8 mouse cellular contexts compared by ENCODE assay signal in the genomic region with DNA sequence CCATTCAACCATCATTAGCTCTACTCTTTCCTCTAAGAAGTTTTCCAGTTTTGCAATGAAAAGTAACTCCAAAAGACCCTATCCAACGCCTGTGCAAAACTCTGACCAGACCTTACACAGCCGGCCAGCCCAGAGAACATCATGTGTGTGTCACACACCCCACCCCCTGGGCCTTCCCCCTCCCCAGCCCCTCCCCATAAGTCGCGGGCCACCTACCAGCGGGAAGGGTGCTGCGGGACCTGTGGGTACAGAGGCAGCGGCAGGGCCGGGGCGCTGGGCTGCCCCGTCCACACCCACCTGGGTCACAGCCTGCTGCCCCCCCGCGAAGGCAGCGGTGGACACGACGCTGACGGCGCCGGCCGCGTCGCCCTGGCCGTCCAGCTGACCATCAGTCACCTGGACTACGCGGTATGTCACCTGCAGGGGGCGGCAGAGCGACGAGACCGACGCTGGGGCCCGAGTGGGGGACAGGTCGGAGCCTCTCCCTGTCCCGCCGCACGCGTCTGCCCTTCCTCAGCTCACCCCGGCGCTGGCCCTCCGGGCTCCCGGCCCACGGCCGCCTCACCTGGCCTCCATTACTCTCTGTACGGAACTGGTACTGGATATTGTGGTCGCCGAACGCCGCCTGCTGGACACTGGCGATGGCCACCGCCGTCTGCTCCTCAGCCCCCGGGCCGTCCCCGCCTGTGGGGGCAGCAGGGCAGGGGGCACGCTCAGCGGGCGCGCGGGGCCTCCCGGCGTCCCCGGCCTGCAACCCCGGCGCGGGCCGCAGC. TPM values are rescaled to one million over a fixed set of nuclear protein-coding genes. Genes with fewer than 3 reads are reported as not detected.
DNase-seq lines count a peak whose midpoint lies in the region; ATAC-seq lines count a peak whose summit lies in the region.

No protein-coding gene starts in this region.

- no peaks in the 10 kb centered on the region for H3K9me3 ChIP-seq in intestine, embryonic 16.5 days (ENCODE audit: control insufficient read depth, low read length)
- H3K9me3 ChIP-seq in midbrain, embryonic 10.5 days (replicated peaks): no peaks in the 10 kb centered on the region

- peaks cover 19% of the 10 kb centered on the region; the same call in 1 of the 2 replicates for H3K36me3 ChIP-seq in intestine, embryonic 16.5 days (ENCODE audit: control insufficient read depth, insufficient read depth, low read length)
- peaks cover 60% of the 10 kb centered on the region for H3K36me3 ChIP-seq in midbrain, embryonic 10.5 days

- peak overlapping the region; percentile 99 for H3K9ac ChIP-seq in intestine, embryonic 16.5 days (ENCODE audit: low read depth, low read length)

- H3K4me1 ChIP-seq in intestine, embryonic 16.5 days (ENCODE audit: control insufficient read depth, insufficient read depth, low read length): peaks cover 17% of the 10 kb centered on the region
- H3K4me1 ChIP-seq in midbrain, embryonic 10.5 days: peaks cover 26% of the 10 kb centered on the region

- H3K27me3 ChIP-seq in intestine, embryonic 16.5 days (replicated peaks; ENCODE audit: control insufficient read depth, insufficient read depth, low read length): no peaks in the 10 kb centered on the region
- H3K27me3 ChIP-seq in midbrain, embryonic 10.5 days (ENCODE audit: low read depth, poor library complexity, severe bottlenecking): no peaks in the 10 kb centered on the region

- H3K27ac ChIP-seq in intestine, embryonic 16.5 days (ENCODE audit: low read length): peak overlapping the region; percentile 98
- H3K27ac ChIP-seq in midbrain, embryonic 10.5 days (replicated peaks): peak overlapping the region; percentile 99

- peak; percentile 87 for DNase-seq in adrenal gland, adult 8-10 months
- DNase-seq in embryo, embryonic 9.5 days (ENCODE audit: extremely low spot score): peak; percentile 90
- DNase-seq in gastrocnemius, postnatal 4 days (ENCODE audit: low spot score in 2 of 2): peak; percentile 83 to 91
- DNase-seq in left cerebral cortex, postnatal 36 days (ENCODE audit: low spot score in 2 of 2): peak; percentile 85 to 86
- DNase-seq in midbrain, embryonic 10.5 days (ENCODE audit: low spot score): peak; percentile 91
- peak; percentile 55 to 68 for DNase-seq in right cerebral cortex, postnatal 36 days (ENCODE audit: low spot score in 2 of 2)
- peak; percentile 84 to 93 for DNase-seq in urinary bladder, postnatal 4 days (ENCODE audit: low spot score in 2 of 2)

- H3K4me3 ChIP-seq in intestine, embryonic 16.5 days (ENCODE audit: low read length): peak overlapping the region; percentile 93
- peak overlapping the region; percentile 86 for H3K4me3 ChIP-seq in midbrain, embryonic 10.5 days

- under 1% methylated on average over 63 of the region's 64 CpGs for WGBS in intestine, embryonic 16.5 days
- WGBS in midbrain, embryonic 10.5 days: under 1% methylated on average over 63 of the region's 64 CpGs

- H3K4me2 ChIP-seq in intestine, embryonic 16.5 days (ENCODE audit: low read depth, low read length): peak overlapping the region; percentile 88

- intact Hi-C loops in left cerebral cortex, postnatal 36 days (cut with DNase I): loop anchor here (5.0 kb wide), 2 partner anchors 97 to 142 kb away; a partner anchor contains a TSS

- ATAC-seq in intestine, embryonic 16.5 days: peak; percentile 72

RNA-seq across cellular contexts. Expression of a gene that starts 0.8 kb away (rescaled TPM):
- 100 to 1,000 TPM; 116 to 131 (median 127) TPM for total RNA-seq in adrenal gland, adult 8-10 months (2022)
- 10 to 100 TPM; 79.3 to 80.5 TPM for total RNA-seq in gastrocnemius, postnatal 4 days (2021)
- polyA plus RNA-seq in intestine, embryonic 16.5 days (2015; fragmentation: Nextera tagmentation; extraction: Ambion mirVana): 12.9 and 13.3 TPM in 2 replicates
- total RNA-seq in left cerebral cortex, postnatal 36 days (2021): 100 to 1,000 TPM; 135 to 147 TPM
- polyA plus RNA-seq in midbrain, embryonic 10.5 days (2016; fragmentation: Nextera tagmentation; extraction: Ambion mirVana): 22.6 and 23.5 TPM in 2 replicates

RNA-seq across cellular contexts. Expression of a gene that starts 11.9 kb away (rescaled TPM):
- 10 to 100 TPM in 1 of 4 experiments, 1 to 10 TPM in 1, under 1 TPM in 1, not detected in 1; 0.99 to 15.0 (median 1.0) TPM for total RNA-seq in adrenal gland, adult 8-10 months (2022)
- total RNA-seq in gastrocnemius, postnatal 4 days (2021): under 1 TPM in 1 of 2 experiments, not detected in 1; 0.78 TPM
- polyA plus RNA-seq in intestine, embryonic 16.5 days (2015; fragmentation: Nextera tagmentation; extraction: Ambion mirVana): not detected in 2 replicates
- total RNA-seq in left cerebral cortex, postnatal 36 days (2021): not detected
- polyA plus RNA-seq in midbrain, embryonic 10.5 days (2016; fragmentation: Nextera tagmentation; extraction: Ambion mirVana): not detected in 2 replicates

RNA-seq across cellular contexts. Expression of a gene that starts 17.5 kb away (rescaled TPM):
- total RNA-seq in adrenal gland, adult 8-10 months (2022): 10 to 100 TPM in 2 of 4 experiments, 1 to 10 TPM in 2; 4.1 to 36.6 (median 13.7) TPM
- under 1 TPM; 0.74 to 0.75 TPM for total RNA-seq in gastrocnemius, postnatal 4 days (2021)
- polyA plus RNA-seq in intestine, embryonic 16.5 days (2015; fragmentation: Nextera tagmentation; extraction: Ambion mirVana): 164 and 166 TPM in 2 replicates
- total RNA-seq in left cerebral cortex, postnatal 36 days (2021): 1 to 10 TPM; 7.0 to 9.8 TPM
- polyA plus RNA-seq in midbrain, embryonic 10.5 days (2016; fragmentation: Nextera tagmentation; extraction: Ambion mirVana): 22.0 and 25.3 TPM in 2 replicates

RNA-seq across cellular contexts. Expression of a gene that starts 17.8 kb away (rescaled TPM):
- 1 to 10 TPM in 2 of 4 experiments, under 1 TPM in 2; 0.38 to 2.2 (median 0.84) TPM for total RNA-seq in adrenal gland, adult 8-10 months (2022)
- under 1 TPM in 1 of 2 experiments, not detected in 1; 0.20 TPM for total RNA-seq in gastrocnemius, postnatal 4 days (2021)
- polyA plus RNA-seq in intestine, embryonic 16.5 days (2015; fragmentation: Nextera tagmentation; extraction: Ambion mirVana): 12.8 and 13.7 TPM in 2 replicates
- total RNA-seq in left cerebral cortex, postnatal 36 days (2021): not detected
- 0.71 and 0.91 TPM in 2 replicates for polyA plus RNA-seq in midbrain, embryonic 10.5 days (2016; fragmentation: Nextera tagmentation; extraction: Ambion mirVana)

RNA-seq across cellular contexts. Expression of a gene that starts 31.3 kb away (rescaled TPM):
- 1 to 10 TPM in 3 of 4 experiments, not detected in 1; 1.3 to 4.2 (median 2.6) TPM for total RNA-seq in adrenal gland, adult 8-10 months (2022)
- total RNA-seq in gastrocnemius, postnatal 4 days (2021): not detected
- polyA plus RNA-seq in intestine, embryonic 16.5 days (2015; fragmentation: Nextera tagmentation; extraction: Ambion mirVana): not detected in 2 replicates
- not detected for total RNA-seq in left cerebral cortex, postnatal 36 days (2021)
- polyA plus RNA-seq in midbrain, embryonic 10.5 days (2016; fragmentation: Nextera tagmentation; extraction: Ambion mirVana): not detected in 2 replicates

Comparison
In these comparisons a context has a peak if more than half of its experiments do, and no peak if none do; other contexts are left out.
1. Peak in every context shown above with its lines: DNase-seq, ATAC-seq, H3K4me3 ChIP-seq and H3K27ac ChIP-seq.